Mouse (Mus musculus) layer of hippocampus, adult 9-10 months (tissue): ENCODE measurements at regions not wholly inside any gene's neighbourhood (a gene's known extent, or its start where the extent isn't known, plus 50 kb on each side); places are given as distances from the start of the nearest gene placed in this dataset.

Experiments used
- DNase-seq: peaks from one replicate; pipeline ENCODE4 v3.0.0; 2022; ENCODE audit warnings: low spot score

GRCm38 (mm10) chr2:178596312-178597083 lies 166.2 kb downstream of the Cdh26 start:
- no peak for DNase-seq

- no peak for DNase-seq
Observed at GRCm38 (mm10) chr2:178597084-178597470, 166.7 kb downstream of the Cdh26 start.

GRCm38 (mm10) chr2:178598371-178598770 lies 168.0 kb downstream of the Cdh26 start:
- no peak for DNase-seq

GRCm38 (mm10) chr2:178598836-178599235 lies 168.5 kb downstream of the Cdh26 start:
- no peak for DNase-seq

GRCm38 (mm10) chr2:178603443-178603842 lies 173.1 kb downstream of the Cdh26 start:
- no peak for DNase-seq

- DNase-seq, result peak; percentile 5
Observed at GRCm38 (mm10) chr2:178606733-178607132, 176.4 kb downstream of the Cdh26 start.

GRCm38 (mm10) chr2:178610211-178610975 lies 180.1 kb downstream of the Cdh26 start:
- DNase-seq, result no peak

- DNase-seq, result no peak
Observed at GRCm38 (mm10) chr2:178614761-178615160, 184.4 kb downstream of the Cdh26 start.

- DNase-seq, result no peak
Observed at GRCm38 (mm10) chr2:178622801-178623200, 192.5 kb downstream of the Cdh26 start.

GRCm38 (mm10) chr2:178624475-178624874 lies 194.1 kb downstream of the Cdh26 start:
- no peak for DNase-seq

- no peak for DNase-seq
Observed at GRCm38 (mm10) chr2:178624907-178625306, 194.6 kb downstream of the Cdh26 start.

GRCm38 (mm10) chr2:178629756-178630155 lies 199.4 kb downstream of the Cdh26 start:
- DNase-seq, result peak; percentile 61

GRCm38 (mm10) chr2:178630511-178630910 lies 200.2 kb downstream of the Cdh26 start:
- no peak for DNase-seq

GRCm38 (mm10) chr2:178631336-178631735 lies 201.0 kb downstream of the Cdh26 start:
- no peak for DNase-seq

GRCm38 (mm10) chr2:178631966-178632365 lies 201.6 kb downstream of the Cdh26 start:
- no peak for DNase-seq

GRCm38 (mm10) chr2:178632831-178633585 lies 202.7 kb downstream of the Cdh26 start:
- DNase-seq, result no peak

GRCm38 (mm10) chr2:178634116-178634515 lies 203.8 kb downstream of the Cdh26 start:
- DNase-seq, result no peak

- DNase-seq, result no peak
Observed at GRCm38 (mm10) chr2:178635685-178636084, 205.4 kb downstream of the Cdh26 start.

GRCm38 (mm10) chr2:178636901-178637300 lies 206.6 kb downstream of the Cdh26 start:
- no peak for DNase-seq

GRCm38 (mm10) chr2:178642137-178643052 lies 212.1 kb downstream of the Cdh26 start:
- DNase-seq, result no peak

GRCm38 (mm10) chr2:178643053-178643402 lies 212.7 kb downstream of the Cdh26 start:
- no peak for DNase-seq

- DNase-seq, result no peak
Observed at GRCm38 (mm10) chr2:178643841-178644240, 213.5 kb downstream of the Cdh26 start.
